Mouse (Mus musculus) spleen, adult 2 months (tissue): ENCODE measurements around the gene Iqcd. TPM values are rescaled to one million over a fixed set of nuclear protein-coding genes. Genes with fewer than 3 reads are reported as not detected.

Source experiments
- DNase-seq, 2 experiments: peaks; one replicate each; pipeline versions ENCODE4 v3.0.0 to v3.0.0-alpha.2; 2012 to 2021; ENCODE audit warnings: low spot score in 2 of 2, low read depth in 1 of 2
- H3K27ac ChIP-seq: fragments of 200-500 bp; 2 replicates; pipeline ENCODE4 v1.5.1; 2012; ENCODE audit warnings: low read length, inconsistent platforms; ENCODE audit not compliant: insufficient read depth
- H3K27me3 ChIP-seq: fragments of 200-500 bp; 2 replicates; pipeline ENCODE4 v1.6.1; 2012; ENCODE audit warnings: mild to moderate bottlenecking, moderate library complexity, low read length, inconsistent platforms; ENCODE audit not compliant: control insufficient read depth, insufficient read depth
- H3K36me3 ChIP-seq: fragments of 200-500 bp; 2 replicates; pipeline ENCODE4 v1.6.1; 2012; ENCODE audit warnings: mild to moderate bottlenecking, low read length, inconsistent platforms; ENCODE audit not compliant: control insufficient read depth, insufficient read depth
- H3K4me1 ChIP-seq: fragments of 200-500 bp; 2 replicates; pipeline ENCODE4 v1.6.1; 2011; ENCODE audit warnings: inconsistent platforms; ENCODE audit not compliant: control insufficient read depth, insufficient read depth, insufficient read length
- H3K4me3 ChIP-seq: fragments of 200-500 bp; 2 replicates; pipeline ENCODE4 v1.5.1; 2011; ENCODE audit warnings: mild to moderate bottlenecking, inconsistent platforms; ENCODE audit not compliant: insufficient read depth, insufficient read length; ENCODE audit errors: extremely low read depth
- CTCF ChIP-seq: fragments of 200-500 bp; IDR thresholded peaks from 2 replicates; pipeline ENCODE4 v1.5.1; 2011; ENCODE audit warnings: mild to moderate bottlenecking, inconsistent platforms; ENCODE audit not compliant: insufficient read depth, insufficient read length, insufficient replicate concordance; ENCODE audit errors: extremely low read depth
- POLR2A ChIP-seq: fragments of 200-500 bp; IDR thresholded peaks from 2 replicates; pipeline ENCODE4 v1.6.1; 2011; ENCODE audit warnings: low read depth, low read length, inconsistent platforms
- WGBS: fragments of 180-500 bp; shearing (Covaris S2); methylation state at CpG from one replicate; pipeline ENCODE4 v1.1.7; 2018; 5-methylcytosine and 5-hydroxymethylcytosine counted together
- polyA plus RNA-seq: library from polyadenylated mRNA; depleted of rRNA; stranded (reverse); fragments of >200 nt; gene quantifications from 2 replicates; pipeline ENCODE4 v1.2.3, GENCODE M21; 2012

Gene Iqcd
- polyA plus RNA-seq, 1 experiment = 0.40 TPM

DNA sequence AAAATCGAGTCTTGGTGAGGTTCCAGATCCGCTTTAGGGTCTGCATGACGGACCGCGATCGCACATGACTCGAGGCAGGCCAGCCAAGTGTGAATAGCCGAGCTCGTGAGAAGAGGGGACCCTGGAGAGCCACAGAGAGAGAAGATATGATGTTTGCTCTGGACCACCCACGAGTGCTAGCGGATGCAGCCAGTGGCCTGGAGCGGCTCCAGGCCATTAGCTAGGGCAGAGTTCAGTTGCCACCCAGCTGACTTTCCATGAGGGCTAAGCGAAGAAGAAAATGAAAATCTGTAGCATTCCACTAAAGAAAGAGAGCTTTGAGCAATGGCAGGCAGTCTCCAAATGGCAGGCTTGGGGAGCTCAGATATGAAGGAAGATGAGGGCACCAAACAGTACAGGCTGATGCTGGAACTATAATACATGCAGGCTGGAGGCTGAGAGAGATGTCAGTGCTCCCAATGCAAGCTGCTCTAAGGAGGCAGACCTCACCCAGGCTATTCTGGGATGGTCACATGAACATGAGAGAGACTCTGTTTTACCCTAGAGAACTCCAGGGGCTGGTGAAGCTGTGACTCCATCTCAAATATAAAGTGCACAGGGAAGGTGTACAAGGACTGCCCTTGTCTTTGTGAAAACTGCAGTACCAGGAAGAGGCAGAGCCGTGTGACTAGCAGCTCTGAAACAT, 17.6 kb upstream of the Iqcd start:
- H3K4me3 ChIP-seq = no peak overlapping the region
- no peak for TF ChIP-seq CTCF
- no peak for TF ChIP-seq POLR2A
- H3K36me3 ChIP-seq = no peaks in the 10 kb centered on the region
- WGBS = 88% methylated on average over 14 of the region's 14 CpGs
- no peaks in the 10 kb centered on the region for H3K27me3 ChIP-seq
- peaks cover 3% of the 10 kb centered on the region; the same call in 1 of the 2 replicates for H3K4me1 ChIP-seq
- H3K27ac ChIP-seq = no peak overlapping the region
- no peak for DNase-seq

DNA sequence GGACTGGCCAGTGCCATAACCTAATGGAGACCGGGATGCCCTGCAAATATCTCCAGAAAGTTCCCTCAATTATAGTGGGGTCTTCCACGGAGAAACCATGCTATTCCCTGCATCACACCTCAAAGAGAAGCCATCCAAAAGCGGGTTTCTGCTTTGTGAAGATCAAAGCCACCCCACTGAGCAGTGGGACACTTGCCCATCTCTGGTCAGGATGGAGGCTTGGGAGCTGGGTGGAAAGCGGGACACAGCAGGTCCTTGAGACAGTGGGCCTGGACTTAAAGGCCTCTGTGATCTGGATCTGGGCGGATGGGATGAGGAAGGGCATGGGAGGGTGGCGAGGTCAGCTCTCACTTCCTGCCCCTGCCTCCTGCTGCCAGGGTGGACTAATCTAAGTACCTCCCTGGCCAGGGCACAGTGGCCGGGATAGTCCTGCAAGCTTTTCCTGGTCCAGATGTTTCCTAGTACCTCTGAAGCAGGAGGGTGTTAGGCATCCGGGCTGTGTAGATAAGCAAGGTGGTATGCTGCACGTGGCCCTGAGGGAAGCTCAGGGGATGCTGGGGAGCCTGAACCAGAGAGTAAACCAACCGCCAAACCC, 14.2 kb upstream of the Iqcd start:
- Histone ChIP-seq H3K27me3 (no peaks in the 10 kb centered on the region), H3K4me1 (peaks cover 24% of the 10 kb centered on the region; the same call in 1 of the 2 replicates), H3K36me3 (no peaks in the 10 kb centered on the region), H3K4me3 (no peak overlapping the region), H3K27ac (no peak overlapping the region)
- 90% methylated on average over 10 of the region's 10 CpGs for WGBS
- TF ChIP-seq POLR2A = no peak
- no peak for DNase-seq

DNA sequence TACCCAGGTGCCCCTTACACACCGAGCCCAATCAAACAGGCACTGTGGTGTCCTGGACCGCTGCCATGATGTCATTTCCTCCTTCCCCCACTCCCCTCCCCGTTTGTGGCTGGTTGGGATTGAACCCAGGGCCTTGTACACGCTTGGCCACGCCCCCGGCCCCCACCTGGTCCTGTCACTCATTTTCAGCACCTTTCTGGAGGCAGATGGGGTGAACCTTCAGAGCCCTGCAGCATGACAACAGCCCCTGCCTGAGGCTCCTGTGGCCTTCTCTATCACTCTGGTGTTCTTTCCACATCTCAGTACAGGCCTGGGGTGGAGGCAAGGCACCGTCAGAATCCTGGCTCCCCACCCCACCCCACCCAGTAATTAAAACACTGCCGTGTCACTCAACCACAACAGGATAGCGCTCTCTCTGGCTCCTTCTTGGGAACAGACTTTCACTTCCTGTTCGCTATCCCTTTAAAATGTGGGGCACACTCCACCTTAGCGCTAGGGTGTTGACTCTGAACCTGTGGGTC, 12.0 kb upstream of the Iqcd start:
- DNase-seq = no peak
- Histone ChIP-seq H3K4me3 (no peak overlapping the region), H3K4me1 (peaks cover 28% of the 10 kb centered on the region; the same call in 1 of the 2 replicates)

DNA sequence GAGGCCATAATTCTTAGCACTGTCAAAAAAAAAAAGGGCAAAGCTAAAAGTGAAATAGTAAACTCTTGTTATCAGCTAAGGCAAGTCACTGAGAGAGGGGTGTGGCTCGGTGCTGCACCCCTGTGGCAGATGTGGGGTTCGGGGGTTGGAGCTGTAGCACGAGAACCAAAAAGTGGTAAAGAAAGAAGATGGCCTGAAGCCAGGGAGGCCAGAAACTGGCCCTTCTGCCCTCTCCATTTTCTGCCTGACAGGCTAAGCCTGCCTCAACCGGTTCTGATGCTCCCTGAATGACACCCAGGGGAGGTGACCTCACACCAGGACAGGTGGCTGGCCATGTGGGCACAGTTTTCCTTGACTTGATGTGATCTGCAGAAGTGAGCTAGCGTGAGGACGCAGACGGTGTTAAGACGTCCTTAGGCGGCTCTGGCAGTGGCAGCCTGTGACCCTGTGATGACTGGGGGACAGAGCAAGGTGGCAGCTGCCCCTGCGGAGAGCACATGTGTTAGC, 10.8 kb upstream of the Iqcd start:
- peaks cover 28% of the 10 kb centered on the region; the same call in 1 of the 2 replicates for H3K4me1 ChIP-seq
- no peak overlapping the region for H3K4me3 ChIP-seq
- TF ChIP-seq CTCF (peak; percentile 26; the same call in 1 of the 2 replicates), POLR2A (no peak)
- no peaks in the 10 kb centered on the region for H3K27me3 ChIP-seq
- peak overlapping the region; percentile 89 for H3K27ac ChIP-seq
- DNase-seq = peak in 1 of 2 experiments; percentile 36
- WGBS = 31% methylated on average over 10 of the region's 10 CpGs
- peaks cover 5% of the 10 kb centered on the region; the same call in 1 of the 2 replicates for H3K36me3 ChIP-seq

More for the DNA sequence above, 12.0 kb upstream of the Iqcd start:
- WGBS = 29% methylated on average over 11 of the region's 11 CpGs
- Histone ChIP-seq H3K36me3 (peaks cover 2% of the 10 kb centered on the region; the same call in 1 of the 2 replicates), H3K27ac (no peak overlapping the region), H3K27me3 (no peaks in the 10 kb centered on the region)
- no peak for TF ChIP-seq POLR2A
- TF ChIP-seq CTCF = no peak

DNA sequence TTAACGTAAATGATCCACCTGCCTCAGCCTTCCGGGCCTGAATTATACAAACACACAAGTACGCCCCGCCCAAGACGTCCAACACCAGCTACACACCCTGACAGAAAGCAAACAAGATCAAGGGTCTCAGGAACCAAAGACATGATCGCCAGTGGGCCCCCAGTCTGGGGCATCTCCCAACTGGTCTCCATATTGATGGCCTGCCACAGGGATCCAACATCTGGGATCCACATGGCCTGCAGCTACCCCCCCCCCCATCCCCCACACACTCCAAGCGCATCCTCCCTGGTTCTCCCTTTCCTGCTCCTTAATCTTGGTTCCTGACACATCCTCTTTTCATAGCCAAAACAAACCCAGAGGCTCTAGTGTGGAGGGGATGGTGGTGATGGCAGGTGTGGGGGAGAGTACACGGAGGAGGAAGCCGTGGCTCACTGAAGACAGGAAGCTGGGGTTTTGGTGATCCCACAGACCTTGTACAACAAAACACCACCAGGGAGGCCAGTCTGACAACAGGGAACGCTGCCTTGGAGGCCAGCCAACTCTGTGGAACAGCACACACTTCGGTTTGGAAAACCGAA, 10.2 kb upstream of the Iqcd start:
- peak; percentile 53 to 68 for DNase-seq
- H3K27ac ChIP-seq = peak overlapping the region; percentile 89
- peaks cover 5% of the 10 kb centered on the region; the same call in 1 of the 2 replicates for H3K36me3 ChIP-seq
- 3% methylated on average over 12 of the region's 12 CpGs for WGBS
- no peak overlapping the region; the same call in 1 of the 2 replicates for H3K4me3 ChIP-seq
- TF ChIP-seq POLR2A (no peak), CTCF (no peak)
- H3K4me1 ChIP-seq = peaks cover 28% of the 10 kb centered on the region; the same call in 1 of the 2 replicates
- H3K27me3 ChIP-seq = no peaks in the 10 kb centered on the region

DNA sequence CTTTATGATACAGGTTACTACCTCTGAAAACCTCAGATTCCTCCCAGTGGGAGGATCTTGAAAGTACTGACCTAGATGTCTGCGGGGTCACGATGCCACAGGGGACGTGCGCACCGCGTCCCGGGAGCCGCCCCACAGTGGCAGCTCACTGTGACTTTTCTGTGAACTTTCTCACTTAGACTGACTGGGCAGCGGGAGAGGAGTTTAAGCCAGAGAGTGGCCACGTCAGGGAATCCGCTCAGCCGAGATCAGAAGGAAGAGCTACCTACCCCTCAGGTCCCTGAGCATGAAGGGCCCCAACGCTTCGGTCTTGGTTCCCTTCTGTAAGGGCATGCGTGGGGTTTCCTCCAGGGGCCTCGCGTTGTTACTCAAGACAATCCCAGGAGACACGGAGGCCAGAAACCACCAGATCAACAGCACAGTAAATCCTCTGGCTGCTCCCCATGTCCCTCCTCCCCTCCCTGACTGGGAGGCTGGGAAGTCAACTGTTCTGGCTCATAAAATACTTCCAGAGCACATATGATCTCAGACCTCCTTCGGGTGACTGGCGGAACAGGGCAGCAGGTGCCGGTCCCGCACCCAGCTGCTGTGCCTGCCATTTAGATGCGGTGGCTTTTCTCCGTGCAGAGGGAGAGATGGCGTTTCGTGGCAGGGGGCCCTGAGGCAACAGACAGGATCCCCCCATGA, 9.5 kb upstream of the Iqcd start:
- DNase-seq = peak in 1 of 2 experiments; percentile 34
- peak overlapping the region; percentile 39; the same call in 1 of the 2 replicates for H3K4me3 ChIP-seq
- WGBS = 14% methylated on average over 26 of the region's 26 CpGs

More for the DNA sequence above, 9.5 kb upstream of the Iqcd start:
- H3K27ac ChIP-seq = peak overlapping the region; percentile 72
- peaks cover 28% of the 10 kb centered on the region; the same call in 1 of the 2 replicates for H3K4me1 ChIP-seq
- TF ChIP-seq CTCF (no peak), POLR2A (no peak)
- H3K36me3 ChIP-seq = peaks cover 8% of the 10 kb centered on the region
- H3K27me3 ChIP-seq = no peaks in the 10 kb centered on the region
